Mouse (Mus musculus) adipose tissue, adult 10 weeks (tissue): ENCODE data around the gene Pou2f3. TPM values are rescaled to one million over a fixed set of nuclear protein-coding genes. Genes with fewer than 3 reads are reported as not detected.

Experiments
- polyA plus RNA-seq: library from polyadenylated mRNA; stranded (reverse); fragments of 350-450 nt; fragmentation: Illumina TruSeq; extraction: RNeasy Lipid Tissue Mini Kit (QIAGEN cat#74804); gene quantifications from one replicate; pipeline ENCODE4 v1.2.3, GENCODE M21; 2014; ENCODE audit warnings: low read depth, low replicate concordance

The Pou2f3 gene
- polyA plus RNA-seq, result 0.19 TPM

GRCm38 (mm10) chr9:43210190-43210682 lies at the start of gene Pou2f3:
Gene Pou2f3 (minus strand): TSS chr9:43210369.

DNA sequence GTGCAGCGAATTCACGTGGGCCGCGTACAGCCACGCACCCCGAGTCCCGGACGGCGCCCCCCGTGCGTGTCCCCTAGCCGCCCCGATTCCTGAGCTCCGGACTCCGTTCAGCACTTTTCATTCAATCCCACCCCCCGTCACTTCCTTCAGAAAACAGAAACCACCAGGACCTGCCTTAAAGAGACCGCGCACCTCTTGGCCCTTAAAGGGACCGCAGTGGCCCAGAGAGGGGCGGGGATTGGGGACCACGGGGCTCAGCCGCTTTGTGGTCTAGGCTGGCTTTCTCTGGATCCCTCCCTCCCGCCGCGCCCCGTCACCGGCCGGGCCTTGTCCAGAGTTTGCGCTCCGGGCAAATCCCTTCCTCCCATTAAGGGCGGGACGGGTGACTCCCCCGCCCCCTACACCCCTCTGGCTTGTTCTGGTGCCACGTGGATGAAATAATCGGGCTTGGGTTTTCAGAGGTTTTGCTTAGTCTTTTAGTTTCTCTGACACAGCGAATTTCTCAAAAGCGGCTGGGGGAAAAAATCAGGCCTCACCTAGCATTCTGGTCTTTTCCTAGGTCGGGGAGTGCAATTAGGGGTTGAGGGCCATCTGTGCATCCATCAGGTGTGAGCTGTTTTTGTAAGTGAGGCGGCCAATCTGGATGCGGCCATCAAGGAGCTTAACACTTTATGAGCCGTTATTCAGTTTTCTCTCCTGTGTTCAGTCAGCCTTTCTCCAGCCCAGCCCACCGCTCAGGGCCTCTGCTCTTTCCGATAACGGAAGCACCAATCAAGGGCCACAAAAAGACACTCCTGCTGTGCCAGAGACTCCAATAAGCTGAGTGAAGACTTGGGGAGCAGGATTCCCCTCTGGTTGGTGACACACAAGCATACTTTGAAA lies 29.8 kb upstream of the Pou2f3 start, which contains the start of gene Oaf:
TSS of gene Oaf (minus strand) at position 200 of the 882 bp plus-strand sequence.

GRCm38 (mm10) chr9:43116134-43116996 lies 93.8 kb downstream of the Pou2f3 start, which contains the start of gene Tmem136:
Gene Tmem136 (minus strand): TSS chr9:43116570.

GRCm38 (mm10) chr9:43107187-43107517 lies 103.0 kb downstream of the Pou2f3 start, which contains the start of gene Arhgef12:
Gene Arhgef12 (minus strand): TSS chr9:43107239.

Other genes starting within 250 kb of the Pou2f3 start
- 50.2 TPM for gene Arhgef12, start 103.1 kb downstream of the Pou2f3 start, polyA plus RNA-seq
- 3.7 TPM for gene Tmem136, start 93.8 kb downstream of the Pou2f3 start, polyA plus RNA-seq
- gene Oaf, start 29.5 kb upstream of the Pou2f3 start, polyA plus RNA-seq, result 23.9 TPM
- gene Trim29, start 100.5 kb upstream of the Pou2f3 start, polyA plus RNA-seq, result 9.3 TPM